Mouse (Mus musculus) spleen, adult 2 months (tissue): ENCODE results near the gene Runx1. TPM values are rescaled to one million over a fixed set of nuclear protein-coding genes. Genes with fewer than 3 reads are reported as not detected.

Source experiments
- DNase-seq, 2 experiments: peaks; one replicate each; pipeline versions ENCODE4 v3.0.0 to v3.0.0-alpha.2; 2012 to 2021; ENCODE audit warnings: low spot score in 2 of 2, low read depth in 1 of 2
- H3K27ac ChIP-seq: fragments of 200-500 bp; 2 replicates; pipeline ENCODE4 v1.5.1; 2012; ENCODE audit warnings: low read length, inconsistent platforms; ENCODE audit not compliant: insufficient read depth
- H3K27me3 ChIP-seq: fragments of 200-500 bp; 2 replicates; pipeline ENCODE4 v1.6.1; 2012; ENCODE audit warnings: mild to moderate bottlenecking, moderate library complexity, low read length, inconsistent platforms; ENCODE audit not compliant: control insufficient read depth, insufficient read depth
- H3K36me3 ChIP-seq: fragments of 200-500 bp; 2 replicates; pipeline ENCODE4 v1.6.1; 2012; ENCODE audit warnings: mild to moderate bottlenecking, low read length, inconsistent platforms; ENCODE audit not compliant: control insufficient read depth, insufficient read depth
- H3K4me1 ChIP-seq: fragments of 200-500 bp; 2 replicates; pipeline ENCODE4 v1.6.1; 2011; ENCODE audit warnings: inconsistent platforms; ENCODE audit not compliant: control insufficient read depth, insufficient read depth, insufficient read length
- H3K4me3 ChIP-seq: fragments of 200-500 bp; 2 replicates; pipeline ENCODE4 v1.5.1; 2011; ENCODE audit warnings: mild to moderate bottlenecking, inconsistent platforms; ENCODE audit not compliant: insufficient read depth, insufficient read length; ENCODE audit errors: extremely low read depth
- CTCF ChIP-seq: fragments of 200-500 bp; IDR thresholded peaks from 2 replicates; pipeline ENCODE4 v1.5.1; 2011; ENCODE audit warnings: mild to moderate bottlenecking, inconsistent platforms; ENCODE audit not compliant: insufficient read depth, insufficient read length, insufficient replicate concordance; ENCODE audit errors: extremely low read depth
- POLR2A ChIP-seq: fragments of 200-500 bp; IDR thresholded peaks from 2 replicates; pipeline ENCODE4 v1.6.1; 2011; ENCODE audit warnings: low read depth, low read length, inconsistent platforms
- WGBS: fragments of 180-500 bp; shearing (Covaris S2); methylation state at CpG from one replicate; pipeline ENCODE4 v1.1.7; 2018; 5-methylcytosine and 5-hydroxymethylcytosine counted together
- polyA plus RNA-seq: library from polyadenylated mRNA; depleted of rRNA; stranded (reverse); fragments of >200 nt; gene quantifications from 2 replicates; pipeline ENCODE4 v1.2.3, GENCODE M21; 2012

Gene Runx1
- polyA plus RNA-seq, 1 experiment: 26.7 TPM

DNA sequence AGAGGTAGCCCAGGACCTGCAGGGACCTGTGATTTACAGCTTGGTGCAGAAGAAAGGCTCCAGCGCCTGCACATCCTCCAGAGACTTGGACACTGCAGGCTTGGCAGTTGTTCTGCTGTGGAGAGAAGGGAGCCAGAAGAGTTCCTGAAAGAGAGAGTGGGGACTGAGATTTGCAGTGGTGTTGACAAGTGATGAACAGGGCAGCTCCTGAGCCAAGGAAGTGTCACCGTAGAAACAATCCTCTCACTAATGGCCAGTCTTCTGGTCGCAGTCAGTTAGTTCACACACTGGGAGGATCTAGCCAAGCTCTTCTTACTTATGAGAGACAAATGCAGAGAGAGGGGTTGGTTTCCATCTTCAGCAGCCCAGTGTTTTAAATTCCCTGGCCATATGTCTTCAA is 24.5 kb upstream of the Runx1 start:
- TF ChIP-seq CTCF: no peak
- TF ChIP-seq POLR2A: no peak
- no peaks in the 10 kb centered on the region for H3K36me3 ChIP-seq
- H3K27me3 ChIP-seq: no peaks in the 10 kb centered on the region
- H3K4me1 ChIP-seq: no peaks in the 10 kb centered on the region
- no peak overlapping the region for H3K4me3 ChIP-seq
- DNase-seq: no peak
- WGBS: 90% methylated on average over 3 of the region's 3 CpGs
- H3K27ac ChIP-seq: no peak overlapping the region

DNA sequence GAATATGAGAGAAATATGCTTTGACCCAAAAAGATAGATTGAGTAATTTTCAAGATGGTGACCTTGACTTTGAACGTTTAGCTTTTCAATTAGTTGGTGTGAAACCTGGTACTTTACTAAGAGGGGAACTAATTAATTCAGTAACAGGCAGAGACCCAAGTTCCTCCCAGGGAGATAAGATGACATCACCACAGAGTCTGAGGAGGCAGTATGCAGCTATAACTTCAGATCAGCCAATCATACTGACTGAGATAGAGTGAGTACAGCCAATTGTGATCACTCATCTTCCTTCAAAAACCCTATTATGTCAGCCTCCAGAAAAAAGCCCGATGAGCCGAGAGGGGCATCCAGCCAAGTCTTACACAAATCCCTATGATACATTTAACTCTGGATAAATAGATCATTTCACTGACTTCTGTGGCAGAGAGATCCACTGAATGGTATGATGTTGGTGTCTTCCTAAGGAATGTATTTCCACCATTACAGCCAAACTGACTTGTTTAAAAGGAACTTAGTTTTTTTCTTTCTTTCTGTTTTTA is 21.9 kb upstream of the Runx1 start:
- TF ChIP-seq POLR2A (no peak), CTCF (no peak)
- no peaks in the 10 kb centered on the region for H3K27me3 ChIP-seq
- H3K36me3 ChIP-seq: no peaks in the 10 kb centered on the region
- no peak overlapping the region for H3K27ac ChIP-seq
- no peaks in the 10 kb centered on the region for H3K4me1 ChIP-seq
- 61% methylated on average over 3 of the region's 3 CpGs for WGBS
- H3K4me3 ChIP-seq: no peak overlapping the region
- no peak for DNase-seq

DNA sequence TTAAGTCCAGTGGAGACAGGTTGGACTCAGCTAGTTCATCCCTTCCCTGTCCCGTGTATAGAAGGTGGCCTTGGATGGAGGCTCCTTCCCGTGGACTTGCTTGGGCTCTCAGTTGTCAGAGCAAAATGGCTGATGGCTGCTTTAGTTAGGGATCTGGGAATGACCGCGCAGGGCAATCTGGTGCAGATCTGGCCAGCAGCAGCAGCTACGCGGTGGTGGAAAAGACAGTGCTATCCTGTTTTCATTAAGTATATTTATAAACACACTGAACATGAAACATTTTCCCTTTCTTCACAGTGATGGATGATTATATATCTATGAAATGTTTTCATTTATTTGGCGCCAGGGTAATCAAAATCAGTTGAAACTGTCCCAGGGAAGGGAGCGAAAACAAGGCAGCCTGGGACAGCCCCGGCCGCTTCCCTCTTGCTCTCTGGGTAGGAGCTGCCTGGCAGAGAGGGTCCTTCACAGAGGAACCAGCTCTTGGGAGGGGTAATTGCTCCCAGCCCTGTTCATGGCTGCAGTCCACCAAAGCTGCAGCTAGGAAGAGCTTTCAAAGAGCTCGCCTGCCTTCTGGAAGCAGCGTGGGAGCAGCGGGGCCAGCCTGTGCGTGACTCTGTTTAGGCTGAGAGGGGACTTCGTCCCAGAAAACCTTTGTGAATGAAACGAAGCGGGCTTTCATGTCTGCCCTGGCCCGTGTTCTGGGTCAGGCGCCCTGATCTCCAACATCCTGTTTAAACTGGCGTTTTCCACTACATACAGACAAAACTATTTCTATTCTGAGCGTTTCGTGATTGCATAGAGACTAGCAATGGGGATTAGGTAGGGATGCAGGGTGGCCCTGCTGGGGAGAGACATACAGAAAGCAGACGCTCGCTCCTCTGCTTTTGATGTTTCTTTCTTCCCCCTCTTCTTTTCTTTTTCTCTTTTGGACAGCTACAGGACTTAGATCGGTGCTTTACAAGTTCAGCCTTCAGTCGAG is 19.6 kb upstream of the Runx1 start:
- Histone ChIP-seq H3K4me3 (no peak overlapping the region), H3K4me1 (no peaks in the 10 kb centered on the region), H3K27me3 (no peaks in the 10 kb centered on the region), H3K36me3 (no peaks in the 10 kb centered on the region), H3K27ac (no peak overlapping the region)
- 84% methylated on average over 26 of the region's 26 CpGs for WGBS
- no peak for DNase-seq
- TF ChIP-seq CTCF (no peak), POLR2A (no peak)

DNA sequence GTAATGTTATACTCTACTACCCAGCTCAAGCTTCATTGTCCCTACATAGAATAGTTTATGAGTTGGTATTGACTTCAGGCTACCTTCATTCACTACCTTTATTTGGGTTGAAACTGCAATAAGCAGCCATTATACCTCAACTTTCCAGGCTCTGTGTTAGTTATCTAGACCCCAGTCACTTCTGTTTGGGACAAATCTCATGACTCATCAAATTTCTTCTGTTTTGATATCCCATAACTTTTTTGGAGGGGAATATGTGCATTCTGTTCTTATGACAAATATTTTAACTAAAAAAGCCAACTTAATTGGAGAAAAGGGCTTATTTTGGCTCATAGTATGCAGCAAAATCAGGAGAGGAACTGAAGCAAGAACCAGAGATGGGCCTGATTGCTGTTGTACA is 12.8 kb upstream of the Runx1 start:
- Histone ChIP-seq H3K27ac (no peak overlapping the region), H3K27me3 (no peaks in the 10 kb centered on the region), H3K36me3 (no peaks in the 10 kb centered on the region), H3K4me3 (no peak overlapping the region), H3K4me1 (no peaks in the 10 kb centered on the region)
- no peak for DNase-seq
- TF ChIP-seq POLR2A (no peak), CTCF (no peak)

DNA sequence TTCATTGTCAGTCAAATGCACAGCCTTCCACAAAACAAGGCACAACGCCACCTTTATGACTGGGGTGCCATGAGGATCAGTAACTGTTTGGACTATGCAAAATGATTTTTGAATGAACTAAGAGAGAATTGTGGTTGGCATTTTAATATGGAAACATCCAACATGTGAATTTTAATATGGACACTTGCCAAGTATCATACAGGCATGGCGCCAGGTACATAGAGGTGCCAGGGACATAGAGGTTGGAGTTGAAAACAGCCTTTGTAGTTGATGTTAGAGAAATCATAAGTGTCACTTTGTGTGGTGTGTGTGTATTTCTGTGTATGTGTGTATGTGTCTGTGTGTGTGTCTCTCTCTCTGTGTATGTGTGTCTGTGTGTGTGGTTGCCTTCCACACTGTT is 5.4 kb upstream of the Runx1 start:
- 96% methylated on average over 2 of the region's 2 CpGs for WGBS
- DNase-seq: no peak
- no peak overlapping the region for H3K4me3 ChIP-seq
- no peaks in the 10 kb centered on the region for H3K36me3 ChIP-seq
- no peak overlapping the region for H3K27ac ChIP-seq
- TF ChIP-seq CTCF: no peak
- no peak for TF ChIP-seq POLR2A
- H3K27me3 ChIP-seq: no peaks in the 10 kb centered on the region
- H3K4me1 ChIP-seq: peaks cover 4% of the 10 kb centered on the region; the same call in 1 of the 2 replicates

DNA sequence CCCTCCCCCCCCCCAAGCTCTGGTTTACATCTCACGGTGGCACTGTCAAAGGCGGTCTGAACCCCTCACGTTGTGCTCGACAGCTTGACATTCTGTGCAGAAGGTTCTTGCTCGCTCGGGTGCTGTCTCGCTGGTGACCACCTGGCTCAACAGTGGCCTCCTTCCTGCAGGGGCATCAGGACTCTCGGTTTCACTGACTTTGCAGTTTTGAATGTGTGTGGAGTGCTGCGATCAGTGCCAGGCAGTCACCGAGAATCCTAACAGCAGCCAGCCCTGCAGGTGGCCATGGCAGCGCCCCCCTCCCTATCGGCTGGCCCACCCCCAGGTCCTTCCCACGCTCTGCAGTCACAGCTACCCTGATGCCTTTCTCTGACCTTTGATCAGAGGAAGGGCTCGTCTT is 4.5 kb upstream of the Runx1 start:
- no peak for DNase-seq
- H3K36me3 ChIP-seq: no peaks in the 10 kb centered on the region
- WGBS: 55% methylated on average over 14 of the region's 14 CpGs
- no peak for TF ChIP-seq CTCF
- TF ChIP-seq POLR2A: no peak
- no peaks in the 10 kb centered on the region for H3K27me3 ChIP-seq
- no peak overlapping the region for H3K27ac ChIP-seq
- H3K4me3 ChIP-seq: no peak overlapping the region
- peaks cover 5% of the 10 kb centered on the region; the same call in 1 of the 2 replicates for H3K4me1 ChIP-seq
